Mouse (Mus musculus) CH12F3 (cell line): ENCODE measurements around the gene Eng.

Experiments
- in situ Hi-C: fragments of 300-500 bp; cut with MboI; formaldehyde crosslinking; loops from 2 replicates; pipeline ENCODE4 v1.14.3; 2020; ENCODE audit warnings: low sequenced_read_pairs

Gene Eng

DNA sequence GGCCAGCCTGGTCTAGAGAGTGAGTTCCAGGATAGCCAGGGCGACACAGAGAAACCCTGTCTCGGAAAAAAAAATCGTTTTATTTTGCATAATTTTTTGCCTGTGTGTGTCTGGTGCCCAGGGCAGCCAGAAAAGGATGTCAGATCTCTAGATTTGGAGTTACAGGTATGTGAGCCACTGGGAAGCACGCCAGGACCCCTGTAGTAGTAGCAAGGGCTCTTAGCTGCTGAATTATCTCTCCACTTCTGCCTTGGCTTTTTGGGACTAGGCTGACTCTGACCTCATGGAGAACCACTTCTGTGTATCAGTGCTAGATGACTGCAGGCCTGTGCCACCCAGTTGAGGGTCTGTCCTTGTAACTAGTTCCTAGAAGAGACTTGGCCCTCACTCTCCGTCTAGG, 4.6 kb upstream of the Eng start:
- in situ Hi-C loops, result no loop called here

DNA sequence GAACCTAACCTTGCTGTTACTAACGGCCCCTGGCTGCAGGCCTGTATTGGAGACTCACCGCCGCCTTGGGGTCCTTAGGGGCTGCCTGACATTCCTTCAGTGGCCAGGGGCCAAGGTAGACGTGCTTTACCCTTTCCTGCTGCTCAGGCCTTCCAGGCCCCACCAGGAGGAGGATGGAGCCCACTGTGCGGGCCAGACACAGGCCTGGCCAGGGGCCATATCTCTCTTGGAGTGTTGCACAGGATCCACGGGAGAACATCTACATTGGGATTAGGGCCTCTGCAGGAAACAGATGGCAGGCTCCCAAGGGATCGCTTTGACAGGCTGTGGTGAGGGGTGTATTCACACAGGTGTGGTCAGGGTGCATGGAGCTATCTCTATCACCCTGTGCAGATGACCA, 3.6 kb upstream of the Eng start:
- in situ Hi-C loops, result no loop called here

DNA sequence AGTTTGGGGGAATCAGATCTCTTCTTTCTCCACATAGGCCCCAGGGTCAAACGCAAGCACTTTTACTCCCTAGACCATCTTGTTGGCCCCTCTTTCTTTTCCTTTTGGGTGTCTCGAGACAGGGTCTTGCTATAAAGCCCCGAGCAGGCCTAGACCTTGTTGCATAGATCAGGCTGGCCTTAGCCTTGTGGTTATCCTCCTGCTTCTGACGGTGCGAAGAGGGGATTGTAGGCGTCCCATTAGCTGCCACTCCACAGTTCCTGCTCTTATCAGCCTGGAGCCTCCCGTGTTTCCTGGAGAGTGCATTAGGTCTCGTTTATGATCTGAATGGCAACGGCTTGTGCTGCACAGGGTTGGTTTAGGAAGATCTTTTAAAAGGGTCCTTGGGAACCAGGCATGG, 2.3 kb upstream of the Eng start:
- in situ Hi-C loops, result no loop called here

DNA sequence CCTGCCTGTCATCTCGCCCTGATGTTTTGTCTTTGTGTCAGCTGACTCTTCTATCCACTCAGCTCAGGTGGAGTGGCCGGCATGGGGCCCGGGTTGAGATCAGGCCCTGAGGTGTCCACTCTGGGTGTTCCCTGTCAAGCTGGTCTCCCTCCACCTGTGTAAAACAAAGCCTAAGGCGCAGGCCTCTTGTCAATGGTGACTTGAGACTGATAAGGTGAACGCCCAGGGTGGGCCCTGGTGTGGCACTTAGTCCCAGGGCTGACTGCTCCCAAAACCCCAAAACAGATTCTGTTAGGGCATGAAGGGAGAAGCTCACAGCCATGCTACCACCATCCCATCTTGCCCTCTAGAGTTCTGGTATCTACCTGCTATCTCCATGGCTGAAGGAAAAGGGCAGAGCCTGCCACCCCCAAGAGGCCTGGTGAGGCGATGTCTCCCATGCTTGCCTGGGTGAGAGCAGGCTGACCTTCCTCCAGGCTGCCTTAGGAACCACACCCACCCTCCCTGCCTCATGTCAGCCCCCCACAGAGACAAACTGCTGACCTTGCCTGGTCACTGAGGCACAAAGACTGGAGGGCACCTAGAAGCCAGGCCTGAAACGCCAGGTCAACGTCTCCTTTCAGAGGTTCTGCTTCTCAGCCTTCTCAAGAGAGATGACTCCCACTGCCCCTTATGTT, 1.5 kb upstream of the Eng start:
- in situ Hi-C loops, result no loop called here

DNA sequence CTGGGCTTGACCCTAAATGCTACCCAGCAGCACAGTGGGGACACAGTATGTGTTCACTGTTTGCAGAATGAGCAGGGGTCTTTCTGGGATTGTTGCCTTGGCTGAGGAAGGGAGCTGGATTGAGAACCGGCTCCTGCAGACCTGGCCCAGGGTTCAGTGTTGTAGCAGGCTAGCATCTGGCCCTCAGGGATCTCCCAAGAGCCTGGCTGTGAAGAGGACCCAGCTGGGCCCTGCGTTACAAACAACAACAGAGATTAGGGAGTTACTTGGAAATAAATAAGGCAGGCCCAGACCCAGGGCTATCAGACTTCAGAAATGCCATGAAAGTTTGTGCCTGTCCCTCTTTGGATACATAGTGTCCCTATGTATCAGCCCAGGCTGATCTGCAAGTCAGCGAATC, 748 bp upstream of the Eng start:
- in situ Hi-C loops, result no loop called here

DNA sequence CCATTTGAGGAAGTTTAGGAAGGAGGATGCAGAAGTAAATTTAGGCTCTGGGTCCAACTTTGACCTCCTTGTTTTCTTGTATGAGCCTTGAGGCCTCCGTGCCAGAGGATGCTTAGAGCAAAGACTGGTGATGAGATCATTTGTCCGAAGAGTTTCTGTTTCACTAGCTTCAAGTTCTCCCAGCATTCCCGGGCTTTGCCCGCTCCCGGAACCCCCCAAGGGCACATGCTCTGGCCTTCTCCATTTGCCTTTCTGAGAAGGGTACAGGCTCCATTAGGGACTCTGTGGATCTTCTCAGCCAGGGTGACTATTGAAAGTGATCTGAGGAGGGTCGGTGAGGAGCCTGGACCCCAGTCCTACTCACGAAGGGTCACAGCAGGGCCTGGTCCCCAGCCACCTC, 971 bp downstream of the Eng start:
- in situ Hi-C loops, result no loop called here

- in situ Hi-C loops, result no loop called here
These were observed 7.4 kb downstream of the Eng start for GRCm38 (mm10) chr2:32653764-32654163.

DNA sequence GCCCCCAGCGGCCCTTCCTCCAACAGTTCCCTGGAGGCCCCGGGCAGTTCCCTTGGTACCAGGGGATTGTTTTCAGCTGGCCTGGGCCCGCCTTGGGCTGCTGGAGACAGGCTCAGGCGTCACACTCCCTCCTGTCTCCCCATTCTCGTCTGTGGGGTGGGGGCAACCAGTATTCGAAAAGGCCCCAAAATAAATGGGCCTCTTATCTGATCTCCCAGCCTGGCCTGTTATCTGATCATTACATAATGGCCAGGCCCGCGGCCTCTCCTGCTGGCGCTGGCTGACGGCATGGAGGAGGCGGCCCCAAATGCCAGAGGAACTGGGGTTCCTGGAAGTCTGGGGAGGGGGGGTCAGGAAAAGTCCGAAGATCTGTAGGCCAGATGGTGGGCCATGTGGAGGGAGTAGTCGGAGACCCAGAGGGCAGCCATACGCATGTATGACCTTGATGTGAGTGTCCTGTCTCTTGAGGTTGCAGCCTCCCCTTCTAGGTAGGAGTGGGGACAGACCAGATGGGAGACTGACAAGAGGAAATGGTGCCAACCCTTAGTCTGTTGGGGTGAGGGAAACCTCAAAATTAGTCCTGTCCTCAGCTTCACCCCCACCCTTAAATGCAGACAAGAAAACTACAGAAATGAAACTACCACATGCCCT, 8.5 kb downstream of the Eng start:
- in situ Hi-C loops, result no loop called here

DNA sequence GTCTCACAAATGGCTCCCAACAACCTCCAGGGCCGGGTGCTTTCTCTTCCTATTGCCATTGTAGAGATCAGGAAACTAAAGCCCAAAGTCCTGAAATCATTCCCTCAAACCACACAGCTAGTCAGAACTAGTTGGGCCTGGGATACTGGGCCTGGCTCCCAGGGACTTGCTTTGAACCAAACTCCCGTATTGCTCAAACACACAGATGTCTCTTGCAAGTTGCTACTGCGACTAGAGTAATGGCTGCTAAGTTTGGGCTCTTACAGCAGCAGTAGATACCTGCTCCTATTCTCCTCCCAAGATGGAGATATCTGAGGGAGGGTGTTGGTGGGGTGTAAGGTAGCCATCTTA, 9.0 kb downstream of the Eng start:
- in situ Hi-C loops, result no loop called here

- in situ Hi-C loops, result no loop called here
These were observed 9.4 kb downstream of the Eng start for GRCm38 (mm10) chr2:32655826-32656225.

DNA sequence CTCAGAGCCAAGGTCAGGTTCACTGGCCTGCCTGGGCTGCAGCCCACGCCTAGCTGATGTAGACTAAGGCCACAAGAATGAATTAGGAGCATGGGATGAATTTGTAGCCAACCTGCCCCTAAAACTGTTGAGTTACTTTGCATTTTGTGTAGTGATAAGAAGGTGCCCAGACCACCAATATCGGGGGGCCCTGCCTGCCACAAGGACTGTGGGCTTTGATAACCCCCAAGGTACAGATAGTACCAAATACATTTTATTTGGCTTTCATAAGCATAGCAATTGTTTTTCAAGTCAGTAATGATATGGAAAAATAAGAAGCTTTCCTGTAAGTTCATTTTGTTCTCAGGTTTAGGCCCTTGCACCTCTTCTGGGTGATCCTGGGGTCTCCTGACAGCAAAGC, 12.5 kb downstream of the Eng start:
- in situ Hi-C loops, result no loop called here

GRCm38 (mm10) chr2:32661509-32662107, 15.2 kb downstream of the Eng start:
- in situ Hi-C loops, result no loop called here

- in situ Hi-C loops, result no loop called here
These were observed 15.9 kb downstream of the Eng start for GRCm38 (mm10) chr2:32662291-32662690.

- in situ Hi-C loops, result no loop called here
These were observed 18.9 kb downstream of the Eng start for GRCm38 (mm10) chr2:32665345-32665744.

DNA sequence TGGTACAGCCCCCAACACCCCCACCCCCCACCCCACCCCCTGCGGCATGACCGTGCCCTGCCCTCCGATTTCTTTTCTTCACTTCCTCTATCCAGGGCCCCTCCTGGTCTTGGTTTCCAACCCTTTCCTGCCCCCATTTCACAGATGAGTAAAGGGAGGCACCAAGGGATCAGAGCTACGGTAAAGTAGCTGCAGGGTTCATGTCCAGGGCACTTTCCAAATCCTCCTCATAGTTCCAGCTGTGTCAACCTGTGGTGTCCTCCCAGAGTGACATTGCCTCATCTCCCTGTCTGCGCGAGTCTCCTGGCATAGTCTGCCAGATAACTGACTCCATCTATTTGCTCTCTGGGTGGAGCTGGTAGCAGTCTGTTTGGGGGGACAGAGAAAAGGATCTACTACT, 19.5 kb downstream of the Eng start:
- in situ Hi-C loops, result no loop called here

DNA sequence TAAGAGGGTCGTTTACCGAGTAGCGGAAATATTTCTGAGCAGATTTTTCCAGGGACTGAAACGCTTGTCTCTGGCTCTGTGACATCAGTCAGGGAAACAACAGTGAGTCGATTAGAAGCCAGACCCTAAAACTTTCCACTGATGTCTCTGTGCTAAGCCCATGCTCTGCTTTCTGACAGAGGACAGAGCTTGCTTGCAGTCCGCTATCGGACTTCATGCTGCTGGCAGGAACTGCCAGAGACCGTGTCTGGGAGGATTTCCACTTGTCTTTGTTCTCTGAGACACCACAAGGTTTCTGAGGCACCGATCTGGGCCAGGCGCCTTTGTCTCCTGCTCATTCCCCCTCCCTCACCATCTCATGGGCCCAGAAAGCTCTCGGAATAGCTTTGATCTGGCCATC, 21.4 kb downstream of the Eng start:
- in situ Hi-C loops, result no loop called here

DNA sequence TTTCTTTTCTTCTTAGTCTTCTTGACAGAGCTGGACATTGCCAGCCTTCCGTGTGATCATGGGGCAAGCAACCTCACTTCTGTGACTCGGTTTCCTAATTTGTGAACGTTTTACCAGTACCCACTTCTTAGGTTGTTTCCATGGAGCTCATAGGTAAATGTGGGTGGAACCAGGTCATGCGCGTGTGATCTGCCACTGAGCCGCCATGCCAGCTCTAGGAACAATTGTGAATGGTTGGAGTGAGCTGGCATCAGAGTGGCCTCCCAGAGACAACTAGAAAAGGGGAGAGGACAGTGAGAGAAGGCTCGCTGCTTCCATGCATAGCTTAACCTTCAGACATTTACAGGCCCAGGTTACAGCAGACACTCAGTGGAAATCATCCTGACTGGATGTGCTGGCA, 21.8 kb downstream of the Eng start:
- in situ Hi-C loops, result no loop called here

- in situ Hi-C loops, result no loop called here
These were observed 23.5 kb downstream of the Eng start for GRCm38 (mm10) chr2:32669876-32670275.

GRCm38 (mm10) chr2:32671147-32671546, 24.8 kb downstream of the Eng start:
- in situ Hi-C loops, result no loop called here

DNA sequence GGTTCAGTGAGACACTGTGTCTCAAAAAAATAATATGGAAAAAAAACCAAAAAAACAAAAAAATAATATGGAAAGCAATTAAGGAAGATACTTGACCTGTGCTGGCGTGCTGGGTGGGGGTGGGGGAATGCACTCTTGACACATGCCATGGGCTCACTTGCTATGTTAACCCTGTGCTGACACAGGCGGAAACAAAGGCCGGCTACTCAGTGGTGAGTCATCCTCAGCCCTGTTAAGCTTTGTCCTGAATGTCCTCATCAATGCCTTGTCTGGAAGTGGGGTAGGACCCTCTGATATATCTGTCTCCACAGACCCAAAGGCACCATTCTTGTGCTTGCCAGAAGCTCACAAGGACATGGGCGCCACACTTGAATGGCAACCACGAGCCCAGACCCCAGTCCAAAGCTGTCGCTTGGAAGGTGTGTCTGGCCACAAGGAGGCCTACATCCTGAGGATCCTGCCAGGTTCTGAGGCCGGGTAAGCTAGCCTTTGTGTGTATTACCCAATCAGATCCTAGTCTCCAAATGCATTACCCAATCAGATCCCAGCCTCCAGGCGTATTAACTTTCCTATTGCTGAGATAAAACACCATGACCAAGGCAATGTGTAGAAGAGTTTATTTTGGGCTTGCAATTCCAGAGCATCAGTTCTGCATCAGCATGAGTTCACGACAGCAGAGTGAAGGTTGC, 25.7 kb downstream of the Eng start:
- in situ Hi-C loops, result no loop called here

DNA sequence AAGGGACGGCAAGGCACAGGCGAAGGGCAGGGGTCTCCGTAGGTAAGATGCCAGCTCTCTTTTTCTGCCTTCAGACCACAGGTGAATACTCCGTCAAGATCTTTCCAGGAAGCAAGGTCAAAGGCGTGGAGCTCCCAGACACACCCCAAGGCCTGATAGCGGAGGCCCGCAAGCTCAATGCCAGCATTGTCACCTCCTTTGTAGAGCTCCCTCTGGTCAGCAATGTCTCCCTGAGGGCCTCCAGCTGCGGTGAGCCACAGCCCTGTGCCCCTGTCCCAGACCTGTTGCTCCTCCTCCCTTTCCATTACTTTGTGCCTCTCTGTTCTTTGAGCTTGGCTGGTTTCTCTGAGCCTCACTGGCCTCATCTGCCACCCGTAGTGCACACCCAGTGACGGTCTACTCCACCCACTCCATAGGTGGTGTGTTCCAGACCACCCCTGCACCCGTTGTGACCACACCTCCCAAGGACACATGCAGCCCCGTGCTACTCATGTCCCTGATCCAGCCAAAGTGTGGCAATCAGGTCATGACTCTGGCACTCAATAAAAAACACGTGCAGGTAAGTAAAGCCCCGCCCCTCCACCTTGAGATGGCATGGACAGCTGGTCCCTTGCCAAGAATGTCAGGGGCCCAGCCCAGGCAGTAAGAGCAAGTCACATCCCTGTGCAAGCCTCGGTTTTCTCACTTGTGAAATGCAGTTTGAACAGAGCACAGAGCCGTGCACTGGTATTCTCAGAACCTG, 27.0 kb downstream of the Eng start:
- in situ Hi-C loops, result no loop called here
